Mouse (Mus musculus): ENCODE data around the gene Shroom3.
A peak's percentile ranks its signal among the peaks of the same experiment; 100 is the strongest.

Gene Shroom3

DNA sequence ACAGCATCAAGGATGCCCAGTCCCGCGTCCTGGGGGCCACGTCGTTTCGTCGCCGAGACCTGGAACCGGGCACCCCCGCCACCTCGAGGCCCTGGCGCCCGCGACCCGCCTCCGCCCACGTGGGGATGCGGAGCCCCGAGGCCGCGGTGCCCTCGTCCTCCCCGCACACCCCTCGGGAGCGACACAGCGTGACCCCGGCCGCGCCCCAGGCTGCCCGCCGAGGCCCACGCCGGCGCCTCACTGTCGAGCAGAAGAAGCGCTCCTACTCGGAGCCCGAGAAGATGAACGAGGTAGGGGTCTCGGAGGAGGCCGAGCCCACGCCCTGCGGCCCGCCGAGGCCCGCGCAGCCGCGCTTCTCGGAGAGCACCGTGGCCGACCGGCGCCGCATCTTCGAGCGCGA is 258.9 kb downstream of the Shroom3 start:
- DNase-seq: no peak

DNA sequence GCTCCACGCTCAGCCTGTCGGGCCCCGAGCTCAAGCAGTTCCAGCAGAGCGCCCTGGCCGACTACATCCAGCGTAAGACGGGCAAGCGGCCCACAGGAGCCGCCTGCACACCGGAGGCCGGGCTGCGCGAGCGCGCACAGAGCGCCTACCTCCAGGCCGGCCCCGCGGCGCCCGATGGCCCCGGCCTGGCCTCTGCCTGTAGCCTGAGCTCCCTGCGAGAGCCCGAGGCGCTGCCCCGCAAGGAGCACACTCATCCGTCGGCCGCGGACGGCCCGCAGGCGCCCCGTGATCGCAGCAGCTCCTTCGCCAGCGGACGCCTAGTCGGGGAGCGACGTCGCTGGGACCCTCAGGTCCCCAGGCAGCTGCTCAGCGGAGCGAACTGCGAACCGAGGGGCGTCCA is 259.3 kb downstream of the Shroom3 start:
- DNase-seq: no peak

GRCm38 (mm10) chr5:92944867-92945266 is 261.6 kb downstream of the Shroom3 start:
- DNase-seq: no peak

DNA sequence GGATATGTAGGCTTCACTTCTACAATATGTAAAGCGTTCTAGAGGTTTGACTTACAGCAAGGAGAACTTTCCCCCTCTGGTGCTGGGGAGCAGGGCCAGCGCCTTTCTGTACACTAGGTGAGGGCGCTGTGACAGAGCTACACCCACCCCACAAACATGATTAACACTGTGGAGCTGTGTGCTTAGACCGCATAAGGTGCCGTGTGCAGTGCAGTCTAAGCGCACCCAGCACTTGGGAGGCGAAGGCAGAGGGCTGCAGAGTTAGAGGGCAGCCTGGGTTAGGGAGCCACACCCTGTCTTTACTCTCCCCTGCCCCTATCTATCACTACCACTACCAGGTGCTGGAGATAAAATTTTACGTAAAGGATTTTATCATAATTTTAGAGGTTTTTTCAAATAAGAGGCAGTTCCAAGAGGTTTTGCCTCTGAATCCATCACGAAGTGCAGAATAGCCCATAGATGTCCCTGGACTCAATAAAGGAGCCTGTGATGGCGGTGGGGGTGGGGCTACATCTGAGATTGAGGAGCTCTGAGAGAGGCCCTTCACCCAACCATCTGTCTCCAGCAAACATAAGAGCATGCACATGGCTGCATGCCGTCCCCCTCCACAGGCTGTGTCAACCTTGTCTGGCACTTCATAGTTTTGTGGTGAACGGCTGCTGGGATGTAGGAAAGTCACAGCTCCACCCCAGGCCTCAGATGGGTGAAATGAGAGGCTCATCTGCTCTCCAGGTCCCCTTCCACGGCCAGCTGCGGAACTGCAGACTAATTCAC is 265.9 kb downstream of the Shroom3 start:
- DNase-seq: no peak

DNA sequence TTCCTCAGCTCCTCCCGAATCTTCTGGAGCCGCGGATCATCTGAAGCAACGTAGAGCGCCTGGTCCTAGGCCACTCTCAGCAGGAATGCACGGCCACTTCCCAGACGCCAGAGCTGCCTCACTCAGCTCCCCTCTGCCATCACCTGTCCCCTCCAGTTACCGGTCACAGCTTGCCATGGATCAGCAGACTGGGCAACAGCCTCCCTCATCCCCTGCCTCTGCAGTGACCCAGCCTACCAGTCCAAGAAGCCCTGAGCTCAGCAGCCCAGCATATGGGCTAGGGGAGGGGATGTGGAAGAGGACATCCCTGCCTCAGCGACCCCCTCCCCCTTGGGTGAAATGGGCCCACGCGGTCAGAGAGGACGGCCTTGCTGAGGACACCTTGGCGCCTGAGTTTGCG is 267.3 kb downstream of the Shroom3 start:
- no peak for DNase-seq

DNA sequence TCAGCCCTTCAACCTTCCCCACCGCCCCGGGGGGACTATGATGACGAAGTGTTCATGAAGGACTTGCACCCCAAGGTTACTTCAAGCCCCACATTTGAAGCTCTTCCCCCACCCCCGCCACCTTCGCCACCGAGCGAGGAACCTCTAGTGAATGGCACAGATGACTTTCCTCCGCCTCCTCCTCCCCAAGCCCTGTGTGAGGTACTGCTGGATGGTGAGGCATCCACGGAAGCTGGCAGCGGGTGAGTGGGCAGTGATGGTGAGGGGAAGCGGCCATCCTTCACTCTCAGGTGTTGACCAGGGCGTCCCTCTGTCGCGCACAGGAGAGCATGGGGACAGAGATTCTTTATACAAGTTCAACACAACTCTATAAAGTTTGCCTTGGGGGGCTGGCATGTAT is 267.8 kb downstream of the Shroom3 start:
- DNase-seq: no peak

DNA sequence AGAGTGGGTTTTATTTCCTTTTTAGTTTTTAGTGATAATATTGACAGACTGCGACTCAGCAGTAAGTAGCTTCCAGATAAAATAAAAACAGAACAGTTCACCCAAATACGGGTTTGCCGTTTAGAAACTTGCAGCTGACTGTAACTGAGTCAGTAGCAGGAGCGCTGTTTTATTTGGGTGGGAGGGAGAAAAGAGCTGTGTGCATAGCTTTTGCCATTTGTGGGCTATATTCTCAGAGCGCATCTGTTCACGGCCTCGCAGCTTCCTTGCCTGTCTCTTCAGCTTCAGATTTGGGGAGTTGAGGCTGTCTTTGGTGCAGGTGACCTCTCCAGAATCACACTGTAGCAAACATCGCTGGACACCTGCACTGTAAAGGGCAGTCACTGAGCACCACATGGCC is 270.6 kb downstream of the Shroom3 start:
- DNase-seq: no peak

DNA sequence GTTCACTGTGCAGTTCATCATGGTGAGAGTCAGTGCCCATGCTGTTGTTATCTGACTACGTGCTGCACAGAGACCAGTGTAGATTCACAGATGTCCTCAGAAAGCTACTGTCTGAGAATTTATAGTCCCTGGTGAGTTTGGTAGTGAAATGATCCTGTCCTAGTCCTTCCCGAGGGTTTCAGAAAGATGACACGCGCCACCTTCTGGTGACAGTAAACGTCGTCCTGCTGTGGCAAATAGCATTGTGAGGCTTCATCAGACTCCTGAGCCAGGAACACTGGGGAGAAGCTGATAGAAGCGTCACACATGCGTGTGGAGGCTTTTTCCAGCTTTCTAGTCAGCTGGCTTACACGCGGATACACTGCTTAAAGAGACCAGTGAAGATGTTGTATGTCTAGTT is 271.1 kb downstream of the Shroom3 start:
- peak; percentile 76 for DNase-seq

DNA sequence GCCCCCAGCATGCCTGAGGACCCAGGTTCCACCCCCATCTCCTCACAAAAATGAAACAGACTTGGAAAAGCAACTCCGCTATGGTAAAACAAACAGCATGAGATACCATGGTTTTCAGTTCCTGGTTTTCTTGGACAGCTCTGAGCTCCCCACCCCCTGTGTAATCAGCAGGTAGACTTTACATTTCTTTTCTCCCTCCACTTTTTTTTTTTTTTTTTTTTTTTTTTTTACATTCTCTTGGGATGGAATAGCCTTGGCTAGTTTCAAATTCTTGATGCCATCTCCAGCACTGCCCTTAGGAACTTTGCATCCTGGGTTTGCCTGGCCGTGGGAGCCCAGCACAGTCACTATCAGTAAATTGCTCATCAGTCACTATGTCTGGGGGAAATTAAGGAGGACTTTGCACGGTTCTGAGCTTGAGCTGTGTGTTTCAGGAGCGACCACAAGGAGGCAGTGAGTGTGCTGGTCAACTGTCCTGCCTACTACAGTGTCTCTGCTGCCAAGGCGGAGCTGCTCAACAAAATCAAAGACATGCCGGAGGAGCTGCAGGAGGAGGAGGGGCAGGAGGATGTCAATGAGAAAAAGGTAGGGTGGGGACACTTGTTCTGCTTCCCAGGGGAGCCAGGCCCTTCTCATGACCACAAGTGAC is 271.7 kb downstream of the Shroom3 start:
- peak; percentile 35 for DNase-seq

GRCm38 (mm10) chr5:92959287-92959686 is 276.1 kb downstream of the Shroom3 start:
- DNase-seq: no peak

GRCm38 (mm10) chr5:92959708-92960107 is 276.5 kb downstream of the Shroom3 start:
- DNase-seq: peak; percentile 28

GRCm38 (mm10) chr5:92961353-92961752 is 278.1 kb downstream of the Shroom3 start:
- no peak for DNase-seq

DNA sequence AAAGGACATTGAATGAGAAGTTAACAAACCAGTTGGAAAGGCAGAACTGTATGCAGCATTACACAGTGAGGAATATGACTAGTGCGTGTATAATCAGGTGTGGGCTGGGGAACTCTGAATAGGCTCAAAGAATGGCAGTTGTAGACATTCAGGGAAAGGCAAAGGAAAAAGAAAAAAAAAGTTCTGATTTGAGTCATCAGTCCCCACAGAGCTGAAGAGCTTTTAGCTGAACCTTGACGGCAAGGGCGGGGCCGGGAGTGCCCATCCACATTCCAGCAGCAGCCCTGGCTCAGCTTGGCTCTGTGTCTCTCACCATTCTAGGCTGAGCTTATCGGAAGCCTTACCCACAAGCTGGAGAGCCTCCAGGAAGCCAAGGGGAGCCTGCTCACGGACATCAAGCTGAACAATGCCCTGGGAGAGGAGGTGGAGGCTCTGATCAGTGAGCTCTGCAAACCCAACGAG is 278.6 kb downstream of the Shroom3 start:
- no peak for DNase-seq

- no peak for DNase-seq
These were observed 281.5 kb downstream of the Shroom3 start for GRCm38 (mm10) chr5:92964691-92965090.

- no peak for DNase-seq
These were observed 283.9 kb downstream of the Shroom3 start for GRCm38 (mm10) chr5:92967143-92967542.

GRCm38 (mm10) chr5:92967906-92968305 is 284.7 kb downstream of the Shroom3 start:
- no peak for DNase-seq

DNA sequence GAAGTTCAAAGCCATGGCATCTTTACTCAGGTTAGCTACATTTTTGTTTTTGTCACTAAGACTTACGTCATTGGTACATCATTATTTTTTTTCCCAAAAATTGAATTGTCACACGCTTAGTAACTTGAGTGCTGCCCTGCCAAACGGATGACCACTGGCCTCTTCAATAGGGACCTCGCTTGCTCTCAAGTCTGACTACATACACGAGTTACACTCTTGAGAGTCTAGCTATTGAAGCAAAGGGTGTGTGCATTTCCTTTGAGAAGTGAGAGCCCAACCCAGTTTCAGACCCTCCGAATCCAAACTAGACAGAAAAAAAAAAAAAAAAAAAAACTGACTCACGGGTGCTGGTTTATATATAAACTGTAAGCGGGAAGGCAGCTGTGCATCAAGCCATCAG is 286.2 kb downstream of the Shroom3 start:
- DNase-seq: no peak

GRCm38 (mm10) chr5:92969926-92970325 is 286.7 kb downstream of the Shroom3 start:
- no peak for DNase-seq

- no peak for DNase-seq
These were observed 287.2 kb downstream of the Shroom3 start for GRCm38 (mm10) chr5:92970480-92970879.

GRCm38 (mm10) chr5:92980393-92980792 is 297.2 kb downstream of the Shroom3 start:
- no peak for DNase-seq

- DNase-seq: no peak
These were observed 297.6 kb downstream of the Shroom3 start for GRCm38 (mm10) chr5:92980862-92981261.

GRCm38 (mm10) chr5:92982673-92983072 is 299.4 kb downstream of the Shroom3 start:
- DNase-seq: no peak

DNA sequence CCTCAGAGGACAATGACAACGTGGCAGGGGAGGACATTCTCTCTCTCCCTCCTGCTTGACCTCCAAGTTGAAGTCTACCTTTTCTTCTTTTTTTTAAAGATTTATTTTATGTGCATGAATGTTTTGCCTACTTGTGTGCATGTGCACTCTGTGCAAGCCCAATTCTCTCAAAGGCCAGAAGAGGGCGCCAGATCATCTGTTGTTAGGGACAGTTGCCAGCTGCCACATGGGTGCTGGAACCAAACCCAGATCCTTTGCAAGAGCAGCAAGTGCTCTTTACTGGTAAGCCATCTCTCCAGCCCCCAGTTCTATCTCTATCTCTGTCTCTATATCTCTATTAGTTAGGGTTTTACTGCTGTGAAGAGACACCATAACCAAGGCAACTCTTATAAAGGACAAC is 300.7 kb downstream of the Shroom3 start:
- DNase-seq: no peak

DNA sequence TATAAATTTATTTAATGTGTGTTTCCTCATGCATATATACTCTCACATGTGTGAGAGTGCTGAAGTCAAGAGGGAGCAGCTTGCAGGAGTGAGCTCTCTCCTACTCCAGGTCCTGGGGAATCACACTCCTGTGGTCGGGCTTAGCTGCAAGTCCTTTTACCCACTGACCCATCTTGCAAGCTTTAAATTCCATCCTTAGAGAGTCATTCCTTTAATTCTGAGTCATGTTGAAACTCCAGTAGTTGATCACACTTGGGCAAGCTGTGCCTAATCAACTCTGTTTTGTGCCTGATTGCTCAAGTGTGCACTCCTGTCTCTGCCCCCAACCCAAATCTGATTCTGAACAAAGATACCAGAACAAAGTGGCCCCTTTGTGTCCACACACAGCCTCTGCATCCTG is 301.5 kb downstream of the Shroom3 start:
- DNase-seq: no peak

GRCm38 (mm10) chr5:92985391-92985790 is 302.2 kb downstream of the Shroom3 start:
- no peak for DNase-seq

Data from cerebellum, adult 8-10 months (tissue).